Mouse (Mus musculus): ENCODE measurements at regions not wholly inside any gene's neighbourhood (a gene's known extent, or its start where the extent isn't known, plus 50 kb on each side); places are given as distances from the start of the nearest gene placed in this dataset.

- Histone ChIP-seq H3K4me1 (peaks cover 9% of the 10 kb centered on the region), H3K27me3 (replicated peaks; ENCODE audit: low read depth, poor library complexity, severe bottlenecking) (peaks cover 32% of the 10 kb centered on the region; the same call in 1 of the 2 replicates), H3K9me3 (no peaks in the 10 kb centered on the region), H3K4me3 (no peak overlapping the region), H3K36me3 (replicated peaks) (no peaks in the 10 kb centered on the region), H3K27ac (replicated peaks) (no peak overlapping the region)
- WGBS = 83% methylated on average over 6 of the region's 6 CpGs
- no peak for DNase-seq (ENCODE audit: low spot score)
Measured at GRCm38 (mm10) chr5:119329860-119330259, 340.6 kb upstream of the Tbx3 start.

DNA sequence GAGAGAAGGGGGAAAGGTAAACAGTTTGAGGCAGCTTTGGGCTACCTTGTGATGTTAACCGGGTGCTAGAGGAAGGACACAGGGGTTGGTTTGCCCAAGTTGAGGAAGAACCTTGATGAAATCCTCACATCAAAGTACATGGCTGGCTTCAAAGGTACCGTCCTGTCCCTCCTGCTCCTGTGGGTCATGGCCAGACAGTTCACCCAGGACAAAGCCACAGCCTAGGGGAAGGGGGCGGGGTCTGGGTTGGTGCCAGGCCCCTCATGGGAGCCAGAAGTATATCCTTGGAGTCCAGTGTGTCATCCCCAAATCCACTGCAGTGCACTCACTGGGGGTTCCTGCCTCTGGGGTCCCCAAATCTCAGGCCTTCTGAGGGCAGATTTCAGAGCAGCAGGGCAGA is 339.0 kb upstream of the Tbx3 start:
- H3K36me3 ChIP-seq (replicated peaks) = no peaks in the 10 kb centered on the region
- no peaks in the 10 kb centered on the region; the same call in 1 of the 2 replicates for H3K4me1 ChIP-seq
- DNase-seq (ENCODE audit: low spot score) = no peak
- 68% methylated on average over 3 of the region's 3 CpGs for WGBS
- H3K4me3 ChIP-seq = no peak overlapping the region
- H3K27me3 ChIP-seq (replicated peaks; ENCODE audit: low read depth, poor library complexity, severe bottlenecking) = peaks cover 39% of the 10 kb centered on the region; the same call in 1 of the 2 replicates
- H3K27ac ChIP-seq (replicated peaks) = no peak overlapping the region
- no peaks in the 10 kb centered on the region for H3K9me3 ChIP-seq

- Histone ChIP-seq H3K4me3 (no peak overlapping the region), H3K27ac (replicated peaks) (no peak overlapping the region), H3K9me3 (no peaks in the 10 kb centered on the region), H3K4me1 (no peaks in the 10 kb centered on the region), H3K27me3 (replicated peaks; ENCODE audit: low read depth, poor library complexity, severe bottlenecking) (peaks cover 39% of the 10 kb centered on the region; the same call in 1 of the 2 replicates), H3K36me3 (replicated peaks) (no peaks in the 10 kb centered on the region)
- WGBS = 58% methylated on average over 7 of the region's 7 CpGs
- no peak for DNase-seq (ENCODE audit: low spot score)
Measured at GRCm38 (mm10) chr5:119332621-119333020, 337.8 kb upstream of the Tbx3 start.

DNA sequence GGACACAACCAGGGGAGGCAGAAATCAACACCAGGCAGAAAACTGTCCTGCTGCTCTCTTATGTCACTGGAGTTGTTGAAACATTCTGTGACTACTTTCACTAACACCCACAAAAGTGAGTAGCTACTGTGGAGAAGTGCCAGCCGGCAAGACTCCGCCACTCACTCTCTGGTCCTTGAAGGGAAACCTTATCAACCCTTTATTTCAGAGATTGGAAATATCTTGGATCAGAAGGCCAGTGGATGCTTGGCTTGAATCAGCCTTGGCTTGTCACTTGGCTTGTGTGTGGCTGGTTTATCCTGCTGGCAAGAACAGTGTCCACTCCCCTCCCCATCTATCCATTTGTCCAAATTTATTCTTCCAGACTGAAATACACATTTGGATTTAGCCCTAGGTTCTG is 335.3 kb upstream of the Tbx3 start:
- H3K27me3 ChIP-seq (replicated peaks; ENCODE audit: low read depth, poor library complexity, severe bottlenecking) = peaks cover 25% of the 10 kb centered on the region; the same call in 1 of the 2 replicates
- WGBS = 99% methylated on average over 2 of the region's 2 CpGs
- no peaks in the 10 kb centered on the region for H3K36me3 ChIP-seq (replicated peaks)
- H3K4me1 ChIP-seq = no peaks in the 10 kb centered on the region
- no peaks in the 10 kb centered on the region for H3K9me3 ChIP-seq
- no peak overlapping the region for H3K4me3 ChIP-seq
- no peak for DNase-seq (ENCODE audit: low spot score)
- H3K27ac ChIP-seq (replicated peaks) = no peak overlapping the region

DNA sequence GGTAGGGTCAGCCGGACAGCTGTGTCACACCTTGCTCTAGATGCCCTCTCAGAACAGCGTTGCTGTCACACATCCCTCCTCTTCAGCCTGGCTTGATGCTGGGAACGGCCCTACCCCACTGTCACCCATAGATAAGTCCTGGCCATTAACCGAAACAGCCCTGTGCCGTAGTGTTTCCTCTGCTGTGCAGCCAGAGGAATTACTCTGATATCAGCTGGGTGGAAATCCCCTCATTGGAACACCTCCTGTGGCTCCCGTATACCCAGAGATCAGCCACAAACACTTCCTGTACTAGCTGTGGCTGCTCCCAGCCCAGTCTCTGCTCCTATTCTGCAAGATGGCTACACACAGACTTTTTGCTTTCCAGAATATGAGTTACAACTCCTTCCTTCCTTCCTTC is 334.5 kb upstream of the Tbx3 start:
- WGBS = 86% methylated on average over 6 of the region's 6 CpGs
- DNase-seq (ENCODE audit: low spot score) = no peak
- Histone ChIP-seq H3K36me3 (replicated peaks) (no peaks in the 10 kb centered on the region), H3K4me3 (no peak overlapping the region), H3K27me3 (replicated peaks; ENCODE audit: low read depth, poor library complexity, severe bottlenecking) (peaks cover 25% of the 10 kb centered on the region; the same call in 1 of the 2 replicates), H3K27ac (replicated peaks) (no peak overlapping the region), H3K9me3 (no peaks in the 10 kb centered on the region), H3K4me1 (no peaks in the 10 kb centered on the region)

- no peaks in the 10 kb centered on the region for H3K4me1 ChIP-seq
- peaks cover 10% of the 10 kb centered on the region; the same call in 1 of the 2 replicates for H3K27me3 ChIP-seq (replicated peaks; ENCODE audit: low read depth, poor library complexity, severe bottlenecking)
- no peak overlapping the region for H3K27ac ChIP-seq (replicated peaks)
- no peak overlapping the region for H3K4me3 ChIP-seq
- DNase-seq (ENCODE audit: low spot score) = no peak
- H3K36me3 ChIP-seq (replicated peaks) = no peaks in the 10 kb centered on the region
- H3K9me3 ChIP-seq = no peaks in the 10 kb centered on the region
- WGBS = 90% methylated on average over 4 of the region's 4 CpGs
Measured at GRCm38 (mm10) chr5:119337739-119338138, 332.7 kb upstream of the Tbx3 start.

GRCm38 (mm10) chr5:119338711-119339110 is 331.8 kb upstream of the Tbx3 start:
- Histone ChIP-seq H3K4me3 (no peak overlapping the region), H3K9me3 (no peaks in the 10 kb centered on the region), H3K4me1 (no peaks in the 10 kb centered on the region), H3K36me3 (replicated peaks) (no peaks in the 10 kb centered on the region), H3K27me3 (replicated peaks; ENCODE audit: low read depth, poor library complexity, severe bottlenecking) (0 out of 2 replicates have a peak, but pooled peaks cover 8% of the 10 kb centered on the region), H3K27ac (replicated peaks) (no peak overlapping the region)
- WGBS = 93% methylated on average over 6 of the region's 6 CpGs
- no peak for DNase-seq (ENCODE audit: low spot score)

DNA sequence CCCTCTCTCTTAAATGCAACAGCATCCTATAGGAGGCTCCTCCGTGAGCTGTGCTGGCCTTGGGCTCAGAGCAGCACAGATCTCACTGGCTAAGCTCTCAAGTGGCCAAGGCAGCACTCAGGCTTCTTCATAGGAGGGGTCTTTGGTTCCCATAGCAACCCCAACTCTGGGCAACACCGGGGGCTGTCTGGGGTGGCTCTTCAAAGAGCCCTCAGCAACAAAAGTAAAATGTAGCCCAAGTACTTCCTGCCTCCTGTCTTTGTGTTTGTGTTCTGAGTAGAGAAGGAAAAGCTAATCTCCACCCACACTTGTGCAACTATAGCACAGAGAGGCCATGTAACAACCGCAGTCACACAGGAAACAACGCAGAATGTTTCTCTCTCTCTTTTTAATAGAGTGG is 322.2 kb upstream of the Tbx3 start:
- Histone ChIP-seq H3K4me1 (peaks cover 15% of the 10 kb centered on the region), H3K4me3 (no peak overlapping the region), H3K27me3 (replicated peaks; ENCODE audit: low read depth, poor library complexity, severe bottlenecking) (0 out of 2 replicates have a peak, but pooled peaks cover 6% of the 10 kb centered on the region), H3K36me3 (replicated peaks) (no peaks in the 10 kb centered on the region), H3K9me3 (no peaks in the 10 kb centered on the region), H3K27ac (replicated peaks) (no peak overlapping the region)
- 55% methylated on average over 4 of the region's 4 CpGs for WGBS
- peak; percentile 32 for DNase-seq (ENCODE audit: low spot score)

GRCm38 (mm10) chr5:119349395-119349794 is 321.1 kb upstream of the Tbx3 start:
- Histone ChIP-seq H3K9me3 (no peaks in the 10 kb centered on the region), H3K4me1 (peaks cover 15% of the 10 kb centered on the region), H3K36me3 (replicated peaks) (no peaks in the 10 kb centered on the region), H3K27ac (replicated peaks) (no peak overlapping the region), H3K27me3 (replicated peaks; ENCODE audit: low read depth, poor library complexity, severe bottlenecking) (0 out of 2 replicates have a peak, but pooled peaks cover 6% of the 10 kb centered on the region), H3K4me3 (no peak overlapping the region)
- DNase-seq (ENCODE audit: low spot score) = no peak
- WGBS = 83% methylated on average over 6 of the region's 6 CpGs

GRCm38 (mm10) chr5:119350325-119350915 is 320.0 kb upstream of the Tbx3 start:
- WGBS = 70% methylated on average over 8 of the region's 8 CpGs
- H3K4me1 ChIP-seq = peaks cover 15% of the 10 kb centered on the region
- H3K36me3 ChIP-seq (replicated peaks) = no peaks in the 10 kb centered on the region
- no peak overlapping the region for H3K4me3 ChIP-seq
- DNase-seq (ENCODE audit: low spot score) = no peak
- no peak overlapping the region for H3K27ac ChIP-seq (replicated peaks)
- H3K27me3 ChIP-seq (replicated peaks; ENCODE audit: low read depth, poor library complexity, severe bottlenecking) = 0 out of 2 replicates have a peak, but pooled peaks cover 6% of the 10 kb centered on the region
- H3K9me3 ChIP-seq = no peaks in the 10 kb centered on the region

DNA sequence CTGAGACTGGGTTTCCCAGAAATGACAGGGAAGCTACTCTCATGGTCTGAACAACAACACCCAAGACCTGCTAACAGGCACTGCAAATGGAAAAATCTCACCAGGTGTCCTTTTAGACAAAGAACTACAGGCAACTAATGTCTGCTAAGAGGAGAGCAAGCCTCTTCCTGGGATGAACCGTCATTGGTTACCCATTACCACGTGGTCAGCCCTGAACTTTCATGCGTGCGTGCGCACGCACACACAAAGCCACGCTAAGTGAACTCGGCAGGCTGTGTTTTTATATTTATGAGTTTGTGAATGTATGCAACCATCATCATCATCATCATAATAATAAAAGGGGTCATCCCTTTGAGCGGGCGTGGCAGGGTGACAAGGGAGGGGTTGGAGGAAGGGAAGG is 315.0 kb upstream of the Tbx3 start:
- no peaks in the 10 kb centered on the region for H3K36me3 ChIP-seq (replicated peaks)
- no peak overlapping the region for H3K27ac ChIP-seq (replicated peaks)
- no peak for DNase-seq (ENCODE audit: low spot score)
- WGBS = 93% methylated on average over 10 of the region's 10 CpGs
- H3K9me3 ChIP-seq = no peaks in the 10 kb centered on the region
- H3K27me3 ChIP-seq (replicated peaks; ENCODE audit: low read depth, poor library complexity, severe bottlenecking) = 0 out of 2 replicates have a peak, but pooled peaks cover 3% of the 10 kb centered on the region
- H3K4me1 ChIP-seq = peaks cover 13% of the 10 kb centered on the region; the same call in 1 of the 2 replicates
- no peak overlapping the region for H3K4me3 ChIP-seq

DNA sequence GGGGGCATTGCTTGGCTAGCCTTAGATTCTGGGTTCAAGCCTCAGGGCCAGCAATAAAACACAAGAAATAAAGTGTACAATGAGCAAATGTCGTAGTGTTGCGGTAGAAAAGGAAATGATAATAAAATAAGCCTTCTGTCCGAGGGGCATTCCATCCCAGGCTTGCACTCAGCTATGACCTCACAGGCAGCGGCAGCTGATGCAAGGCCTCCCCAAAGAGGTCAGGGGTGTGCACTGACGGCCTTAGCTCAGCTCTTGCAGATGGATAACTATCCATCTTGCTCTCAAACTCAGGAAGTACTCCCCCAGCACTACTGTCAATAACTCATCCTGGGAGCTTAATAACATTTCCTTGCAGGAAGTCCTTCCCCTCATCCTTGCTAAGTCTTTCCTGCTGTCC is 314.4 kb upstream of the Tbx3 start:
- H3K27ac ChIP-seq (replicated peaks) = no peak overlapping the region
- H3K4me1 ChIP-seq = peaks cover 13% of the 10 kb centered on the region; the same call in 1 of the 2 replicates
- H3K36me3 ChIP-seq (replicated peaks) = no peaks in the 10 kb centered on the region
- H3K4me3 ChIP-seq = no peak overlapping the region
- 81% methylated on average over 5 of the region's 5 CpGs for WGBS
- DNase-seq (ENCODE audit: low spot score) = no peak
- H3K27me3 ChIP-seq (replicated peaks; ENCODE audit: low read depth, poor library complexity, severe bottlenecking) = 0 out of 2 replicates have a peak, but pooled peaks cover 3% of the 10 kb centered on the region
- H3K9me3 ChIP-seq = no peaks in the 10 kb centered on the region

GRCm38 (mm10) chr5:119359709-119360108 is 310.8 kb upstream of the Tbx3 start:
- Histone ChIP-seq H3K9me3 (no peaks in the 10 kb centered on the region), H3K4me1 (peaks cover 13% of the 10 kb centered on the region; the same call in 1 of the 2 replicates), H3K27ac (replicated peaks) (no peak overlapping the region), H3K36me3 (replicated peaks) (no peaks in the 10 kb centered on the region), H3K4me3 (no peak overlapping the region), H3K27me3 (replicated peaks; ENCODE audit: low read depth, poor library complexity, severe bottlenecking) (0 out of 2 replicates have a peak, but pooled peaks cover 9% of the 10 kb centered on the region)
- WGBS = 67% methylated on average over 5 of the region's 5 CpGs
- DNase-seq (ENCODE audit: low spot score) = no peak
